Mouse (Mus musculus): ENCODE data around the gene Fgfr3. TPM values are rescaled to one million over a fixed set of nuclear protein-coding genes. Genes with fewer than 3 reads are reported as not detected.
A peak's percentile ranks its signal among the peaks of the same experiment; 100 is the strongest.

Fgfr3 gene
- polyA plus RNA-seq, 1 experiment from 2014 or later, result 24.6 TPM

GRCm38 (mm10) chr5:33718460-33718859, 3.0 kb upstream of the Fgfr3 start:
- H3K27me3 ChIP-seq, result peaks cover 22% of the 10 kb centered on the region
- no peaks in the 10 kb centered on the region for H3K9me3 ChIP-seq
- H3K9ac ChIP-seq, result no peak overlapping the region
- no peaks in the 10 kb centered on the region for H3K36me3 ChIP-seq
- no peak overlapping the region for H3K4me3 ChIP-seq
- no peak for ATAC-seq (ENCODE audit: insufficient number of reproducible peaks, insufficient read depth, low FRiP score, low TSS enrichment, low read depth)
- H3K27ac ChIP-seq, result no peak overlapping the region
- WGBS, result 78% methylated on average over 5 of the region's 5 CpGs
- H3K4me1 ChIP-seq, result peaks cover 38% of the 10 kb centered on the region
- no peak overlapping the region for H3K4me2 ChIP-seq

- Histone ChIP-seq H3K27me3 (peaks cover 42% of the 10 kb centered on the region), H3K27ac (peak overlapping the region; percentile 78), H3K4me1 (peaks cover 50% of the 10 kb centered on the region), H3K9ac (peak overlapping the region; percentile 85; the same call in 1 of the 2 replicates), H3K9me3 (no peaks in the 10 kb centered on the region), H3K36me3 (0 out of 2 replicates have a peak, but pooled peaks cover 6% of the 10 kb centered on the region), H3K4me2 (peak overlapping the region; percentile 98), H3K4me3 (peak overlapping the region; percentile 81)
- ATAC-seq (ENCODE audit: insufficient number of reproducible peaks, insufficient read depth, low FRiP score, low TSS enrichment, low read depth), result no peak
- WGBS, result 13% methylated on average over 8 of the region's 8 CpGs
These were observed 503 bp upstream of the Fgfr3 start for GRCm38 (mm10) chr5:33720852-33721490.

GRCm38 (mm10) chr5:33722266-33723018, 968 bp downstream of the Fgfr3 start:
- H3K4me1 ChIP-seq, result peaks cover 38% of the 10 kb centered on the region
- peaks cover 42% of the 10 kb centered on the region for H3K27me3 ChIP-seq
- peak overlapping the region; percentile 98 for H3K4me2 ChIP-seq
- 0 out of 2 replicates have a peak, but pooled peaks have one; percentile 2 for ATAC-seq (ENCODE audit: insufficient number of reproducible peaks, insufficient read depth, low FRiP score, low TSS enrichment, low read depth)
- H3K9ac ChIP-seq, result peak overlapping the region; percentile 85
- H3K4me3 ChIP-seq, result peak overlapping the region; percentile 81
- H3K36me3 ChIP-seq, result peaks cover 9% of the 10 kb centered on the region
- H3K27ac ChIP-seq, result peak overlapping the region; percentile 78
- H3K9me3 ChIP-seq, result no peaks in the 10 kb centered on the region
- WGBS, result under 1% methylated on average over 53 of the region's 53 CpGs

GRCm38 (mm10) chr5:33723019-33723640, 1.7 kb downstream of the Fgfr3 start:
- Histone ChIP-seq H3K9me3 (no peaks in the 10 kb centered on the region), H3K9ac (peak overlapping the region; percentile 85), H3K4me2 (peak overlapping the region; percentile 98), H3K4me3 (peak overlapping the region; percentile 81), H3K4me1 (peaks cover 36% of the 10 kb centered on the region), H3K27ac (peak overlapping the region; percentile 41), H3K36me3 (peaks cover 16% of the 10 kb centered on the region), H3K27me3 (peaks cover 42% of the 10 kb centered on the region)
- under 1% methylated on average over 56 of the region's 61 CpGs for WGBS
- ATAC-seq (ENCODE audit: insufficient number of reproducible peaks, insufficient read depth, low FRiP score, low TSS enrichment, low read depth), result no peak

DNA sequence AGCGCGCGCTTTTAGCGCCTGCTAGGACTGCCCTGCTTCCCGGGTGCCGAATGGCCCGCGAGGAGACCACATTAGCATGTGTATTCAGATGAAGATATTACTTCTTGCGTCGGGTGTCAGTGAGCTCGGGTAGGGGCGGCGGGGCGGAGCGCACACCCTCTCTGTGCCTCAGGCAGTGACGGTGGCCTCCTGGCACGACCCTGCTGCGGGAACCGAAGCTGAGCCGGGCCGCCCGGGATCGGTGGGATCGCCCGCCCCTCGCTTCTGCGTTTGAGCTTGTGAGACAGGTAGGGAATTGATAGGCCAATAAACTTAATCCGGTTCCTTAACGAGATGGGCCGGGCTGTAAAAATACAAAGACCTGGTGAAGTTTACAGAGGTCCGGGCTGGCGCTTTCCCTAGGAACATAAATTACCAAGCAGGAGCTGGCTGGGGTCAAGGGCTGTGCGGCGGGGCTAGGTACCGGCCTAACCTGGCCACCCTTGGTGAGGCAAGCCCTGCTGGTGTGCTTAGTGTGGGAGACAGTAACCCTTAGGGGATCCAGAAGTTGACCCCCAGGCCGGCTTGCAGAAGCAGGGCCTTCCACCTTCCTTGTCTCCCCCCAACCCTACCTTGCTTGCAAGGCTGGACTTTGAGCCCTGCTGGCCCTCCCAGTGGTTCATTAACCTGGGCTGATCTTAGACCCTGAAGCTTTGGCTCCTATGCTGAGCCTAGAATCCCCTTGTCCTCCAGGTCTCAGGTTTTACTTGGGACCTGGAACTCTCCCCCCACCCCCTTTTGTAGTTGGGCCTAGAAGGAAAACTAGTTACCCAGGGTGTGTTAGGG, 2.4 kb downstream of the Fgfr3 start:
- peak overlapping the region; percentile 85 for H3K9ac ChIP-seq
- H3K4me2 ChIP-seq, result peak overlapping the region; percentile 98
- peaks cover 32% of the 10 kb centered on the region for H3K4me1 ChIP-seq
- no peaks in the 10 kb centered on the region for H3K9me3 ChIP-seq
- H3K27me3 ChIP-seq, result peaks cover 42% of the 10 kb centered on the region
- H3K4me3 ChIP-seq, result peak overlapping the region; percentile 81
- no peak for ATAC-seq (ENCODE audit: insufficient number of reproducible peaks, insufficient read depth, low FRiP score, low TSS enrichment, low read depth)
- 5% methylated on average over 36 of the region's 36 CpGs for WGBS
- peak overlapping the region; percentile 41; the same call in 1 of the 2 replicates for H3K27ac ChIP-seq
- peaks cover 22% of the 10 kb centered on the region for H3K36me3 ChIP-seq

DNA sequence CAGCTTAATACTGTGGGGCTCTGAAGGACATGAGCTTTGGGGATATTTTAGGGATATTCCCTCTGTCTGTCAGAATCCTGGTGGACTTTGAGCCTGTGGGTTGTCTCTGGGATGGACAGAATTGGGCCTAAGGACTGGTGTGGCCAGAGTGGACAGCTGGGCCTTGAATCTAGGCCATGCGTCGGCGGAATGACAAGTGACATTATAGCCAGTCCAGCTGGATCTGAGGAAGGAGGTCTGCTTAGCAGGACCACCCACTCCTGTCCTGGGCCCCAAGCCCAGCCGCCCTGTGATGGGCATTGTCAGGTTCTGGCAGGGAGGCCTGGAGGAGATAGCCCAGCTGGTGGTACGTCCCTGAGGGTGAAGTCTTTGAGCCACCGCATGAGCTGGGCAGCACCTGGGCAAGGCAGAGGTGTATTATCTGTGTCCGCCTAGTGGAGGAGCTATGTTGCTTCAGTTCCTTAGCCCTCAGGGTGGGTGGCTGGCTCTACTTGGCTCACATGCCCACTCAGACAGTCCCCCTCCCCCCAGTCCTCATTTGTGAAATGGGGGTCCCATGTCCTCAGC, 4.7 kb downstream of the Fgfr3 start:
- Histone ChIP-seq H3K27me3 (peaks cover 34% of the 10 kb centered on the region), H3K4me2 (no peak overlapping the region)

GRCm38 (mm10) chr5:33726891-33727290, 5.4 kb downstream of the Fgfr3 start:
- no peak overlapping the region for H3K27ac ChIP-seq
- peaks cover 48% of the 10 kb centered on the region for H3K36me3 ChIP-seq
- H3K4me1 ChIP-seq, result peaks cover 34% of the 10 kb centered on the region
- H3K4me3 ChIP-seq, result no peak overlapping the region
- no peak overlapping the region for H3K9ac ChIP-seq
- H3K27me3 ChIP-seq, result peaks cover 31% of the 10 kb centered on the region
- no peaks in the 10 kb centered on the region for H3K9me3 ChIP-seq
- no peak overlapping the region for H3K4me2 ChIP-seq
- no peak for ATAC-seq (ENCODE audit: insufficient number of reproducible peaks, insufficient read depth, low FRiP score, low TSS enrichment, low read depth)
- 68% methylated on average over 1 of the region's 1 CpGs for WGBS

More for the DNA sequence above, 4.7 kb downstream of the Fgfr3 start:
- Histone ChIP-seq H3K36me3 (peaks cover 40% of the 10 kb centered on the region), H3K27ac (no peak overlapping the region), H3K4me3 (no peak overlapping the region), H3K4me1 (peaks cover 38% of the 10 kb centered on the region), H3K9me3 (no peaks in the 10 kb centered on the region), H3K9ac (no peak overlapping the region)
- no peak for ATAC-seq (ENCODE audit: insufficient number of reproducible peaks, insufficient read depth, low FRiP score, low TSS enrichment, low read depth)
- 90% methylated on average over 7 of the region's 7 CpGs for WGBS

DNA sequence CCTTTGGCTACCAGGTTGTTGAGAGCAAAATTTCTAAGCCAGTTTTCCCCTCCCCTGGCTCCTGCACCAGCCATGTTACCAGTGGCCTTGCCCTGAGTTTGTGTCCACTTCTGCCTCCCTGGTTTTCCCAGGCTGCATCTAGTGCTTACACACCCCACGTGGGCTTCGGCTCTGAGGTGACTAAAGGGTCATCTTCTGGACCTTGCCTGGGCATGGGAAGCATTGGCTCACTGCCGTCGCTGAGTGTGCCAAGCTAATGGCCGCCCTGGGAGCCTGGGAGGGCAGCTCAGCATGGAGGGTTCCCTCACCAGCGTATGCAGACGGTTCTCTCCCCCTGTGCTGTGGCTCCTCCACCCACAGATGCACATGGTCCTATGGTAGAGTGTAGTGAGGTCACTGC, 7.4 kb downstream of the Fgfr3 start:
- H3K9ac ChIP-seq, result peak overlapping the region; percentile 32; the same call in 1 of the 2 replicates
- no peak overlapping the region for H3K4me2 ChIP-seq
- H3K36me3 ChIP-seq, result peaks cover 66% of the 10 kb centered on the region
- H3K27ac ChIP-seq, result 0 out of 2 replicates have a peak overlapping the region, but pooled peaks have one; percentile 4
- no peak for ATAC-seq (ENCODE audit: insufficient number of reproducible peaks, insufficient read depth, low FRiP score, low TSS enrichment, low read depth)
- H3K4me3 ChIP-seq, result no peak overlapping the region
- peaks cover 17% of the 10 kb centered on the region for H3K27me3 ChIP-seq
- 81% methylated on average over 7 of the region's 7 CpGs for WGBS
- H3K4me1 ChIP-seq, result peaks cover 21% of the 10 kb centered on the region
- no peaks in the 10 kb centered on the region for H3K9me3 ChIP-seq

DNA sequence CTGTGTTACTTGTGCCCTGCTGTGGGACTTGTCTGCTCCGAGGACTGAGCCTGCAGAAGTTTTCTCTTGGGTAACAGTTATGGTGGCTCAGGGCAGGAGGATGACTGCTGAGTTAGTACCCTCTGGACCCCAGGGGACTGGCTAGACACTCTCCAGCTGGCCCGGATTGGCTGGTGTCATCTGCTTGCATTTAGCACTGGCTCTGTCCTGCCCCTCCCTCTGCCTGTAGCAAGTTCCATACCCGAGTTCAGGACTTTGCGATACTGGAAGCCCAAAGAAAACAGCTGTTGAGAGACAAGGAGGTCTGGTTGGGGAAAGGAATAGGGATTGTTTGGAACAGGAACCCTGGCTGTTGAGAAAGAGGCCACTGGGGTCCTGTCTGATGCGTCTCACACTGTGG, 9.0 kb downstream of the Fgfr3 start:
- peaks cover 10% of the 10 kb centered on the region; the same call in 1 of the 2 replicates for H3K4me1 ChIP-seq
- no peak for ATAC-seq (ENCODE audit: insufficient number of reproducible peaks, insufficient read depth, low FRiP score, low TSS enrichment, low read depth)
- peaks cover 77% of the 10 kb centered on the region for H3K36me3 ChIP-seq
- H3K27me3 ChIP-seq, result no peaks in the 10 kb centered on the region; the same call in 1 of the 2 replicates
- H3K4me2 ChIP-seq, result no peak overlapping the region
- H3K9me3 ChIP-seq, result no peaks in the 10 kb centered on the region
- 41% methylated on average over 5 of the region's 5 CpGs for WGBS
- no peak overlapping the region for H3K9ac ChIP-seq
- H3K4me3 ChIP-seq, result no peak overlapping the region
- no peak overlapping the region for H3K27ac ChIP-seq

DNA sequence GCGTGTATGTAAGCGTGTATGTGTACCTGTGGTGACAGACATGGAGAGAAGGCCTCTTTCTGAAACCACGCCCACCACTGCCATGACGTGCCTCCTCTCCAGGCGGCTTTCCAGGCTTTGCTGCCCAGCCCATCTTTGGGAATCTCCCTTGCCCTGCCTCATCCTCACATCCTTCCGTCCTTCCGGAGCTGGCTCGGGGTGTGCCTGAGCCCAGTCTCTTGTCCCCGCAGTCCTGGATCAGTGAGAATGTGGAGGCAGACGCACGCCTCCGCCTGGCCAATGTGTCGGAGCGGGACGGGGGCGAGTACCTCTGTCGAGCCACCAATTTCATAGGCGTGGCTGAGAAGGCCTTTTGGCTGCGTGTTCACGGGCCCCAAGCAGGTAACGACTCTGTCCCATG, 9.6 kb downstream of the Fgfr3 start:
- Histone ChIP-seq H3K9me3 (no peaks in the 10 kb centered on the region), H3K27ac (no peak overlapping the region), H3K4me2 (no peak overlapping the region), H3K27me3 (no peaks in the 10 kb centered on the region), H3K9ac (no peak overlapping the region), H3K4me3 (no peak overlapping the region), H3K36me3 (peaks cover 81% of the 10 kb centered on the region), H3K4me1 (peaks cover 10% of the 10 kb centered on the region; the same call in 1 of the 2 replicates)
- no peak for ATAC-seq (ENCODE audit: insufficient number of reproducible peaks, insufficient read depth, low FRiP score, low TSS enrichment, low read depth)
- WGBS, result 68% methylated on average over 21 of the region's 21 CpGs

All from embryonic facial prominence, embryonic 13.5 days (tissue).